Mouse (Mus musculus): ENCODE measurements around the gene Tmtc2. TPM values are rescaled to one million over a fixed set of nuclear protein-coding genes. Genes with fewer than 3 reads are reported as not detected.

The Tmtc2 gene
- total and polyA plus RNA-seq, 3 experiments: not detected

GRCm38 (mm10) chr10:105384065-105384464 is 190.2 kb downstream of the Tmtc2 start:
- in situ Hi-C loops (cut with MboI; ENCODE audit: low pct_ligation_motif_present, low pct_unique_long_range_greater_than_20kb, low sequenced_read_pairs) (no loop called here), dilution Hi-C loops (cut with MboI; ENCODE audit: extremely low pct_ligation_motif_present, extremely low pct_unique_long_range_greater_than_20kb, low sequenced_read_pairs) (no loop called here)
- Histone ChIP-seq H3K36me3 (replicated peaks in 1 of 2; ENCODE audit: control insufficient read depth in 1 of 2, insufficient read depth in 1 of 2, low read length in 1 of 2) (no peaks in the 10 kb centered on the region), H3K9ac (ENCODE audit: insufficient read depth, low read depth) (no peak overlapping the region), H3K27ac (ENCODE audit: insufficient read depth, low read depth) (no peak overlapping the region), H3K27me3 (replicated peaks) (no peaks in the 10 kb centered on the region), H3K9me3 (replicated peaks; ENCODE audit: low read length) (peaks cover 43% of the 10 kb centered on the region), H3K4me3 (replicated peaks in 1 of 3; ENCODE audit: low read depth in 2 of 3, low read length in 2 of 3, poor library complexity in 1 of 3) (no peak overlapping the region), H3K4me1 (ENCODE audit: control insufficient read depth in 1 of 2, insufficient read depth in 2 of 2) (no peaks in the 10 kb centered on the region), H3K4me2 (ENCODE audit: insufficient read depth, low read depth, poor library complexity, severe bottlenecking) (no peak overlapping the region), H3K79me2 (replicated peaks; ENCODE audit: control insufficient read depth, extremely low read depth, insufficient read depth, poor library complexity, severe bottlenecking) (no peaks in the 10 kb centered on the region)
- no peak for DNase-seq (ENCODE audit: extremely low read depth)
- TF ChIP-seq CHD1 (IDR thresholded peaks at IDR 0.05; ENCODE audit: low read depth, low read length): no peak
- no peak for TF ChIP-seq JUN (IDR thresholded peaks at IDR 0.05; ENCODE audit: insufficient read depth, low read depth, low read length)
- no peak for TF ChIP-seq MXI1 (IDR thresholded peaks at IDR 0.05; ENCODE audit: low read depth, low read length)
- TF ChIP-seq PAX5 (IDR thresholded peaks at IDR 0.05; ENCODE audit: low read length): no peak
- TF ChIP-seq TBP (conservative IDR thresholded peaks at IDR 0.05; ENCODE audit: low read depth, low read length): no peak
- TF ChIP-seq KAT2A (IDR thresholded peaks at IDR 0.05; ENCODE audit: insufficient replicate concordance, low read length): no peak
- TF ChIP-seq ELF1 (IDR thresholded peaks at IDR 0.05; ENCODE audit: low read depth, low read length): no peak
- no peak for TF ChIP-seq ETS1 (conservative IDR thresholded peaks at IDR 0.05; ENCODE audit: low read depth, low read length)
- no peak for TF ChIP-seq POLR2AphosphoS2 (IDR thresholded peaks at IDR 0.05; ENCODE audit: low read depth, low read length)
- TF ChIP-seq RAD21 (IDR thresholded peaks at IDR 0.05; ENCODE audit: low read depth, low read length): no peak
- no peak for TF ChIP-seq SIN3A (IDR thresholded peaks at IDR 0.05; ENCODE audit: low read length)
- no peak for TF ChIP-seq BHLHE40 (IDR thresholded peaks at IDR 0.05; ENCODE audit: low read depth, low read length)

- peaks cover 37% of the 10 kb centered on the region for H3K9me3 ChIP-seq (replicated peaks; ENCODE audit: low read length)
- no peak overlapping the region for H3K4me2 ChIP-seq (ENCODE audit: insufficient read depth, low read depth, poor library complexity, severe bottlenecking)
- H3K79me2 ChIP-seq (replicated peaks; ENCODE audit: control insufficient read depth, extremely low read depth, insufficient read depth, poor library complexity, severe bottlenecking): no peaks in the 10 kb centered on the region
- no peaks in the 10 kb centered on the region for H3K36me3 ChIP-seq (replicated peaks in 1 of 2; ENCODE audit: control insufficient read depth in 1 of 2, insufficient read depth in 1 of 2, low read length in 1 of 2)
- no peak overlapping the region for H3K9ac ChIP-seq (ENCODE audit: insufficient read depth, low read depth)
- no peaks in the 10 kb centered on the region for H3K27me3 ChIP-seq (replicated peaks)
- no peaks in the 10 kb centered on the region for H3K4me1 ChIP-seq (ENCODE audit: control insufficient read depth in 1 of 2, insufficient read depth in 2 of 2)
- in situ Hi-C loops (cut with MboI; ENCODE audit: low pct_ligation_motif_present, low pct_unique_long_range_greater_than_20kb, low sequenced_read_pairs): no loop called here
- H3K4me3 ChIP-seq (replicated peaks in 1 of 3; ENCODE audit: low read depth in 2 of 3, low read length in 2 of 3, poor library complexity in 1 of 3): no peak overlapping the region
- TF ChIP-seq CHD2 (IDR thresholded peaks at IDR 0.05; ENCODE audit: low read length): no peak
- no peak for TF ChIP-seq JUN (IDR thresholded peaks at IDR 0.05; ENCODE audit: insufficient read depth, low read depth, low read length)
- no peak for TF ChIP-seq NRF1 (IDR thresholded peaks at IDR 0.05; ENCODE audit: low read depth, low read length)
- no peak for TF ChIP-seq IRF4 (IDR thresholded peaks at IDR 0.05; ENCODE audit: low read depth, low read length)
- TF ChIP-seq POLR2A (IDR thresholded peaks at IDR 0.05; ENCODE audit: low read depth, low read length): no peak
- TF ChIP-seq ZC3H11A (IDR thresholded peaks at IDR 0.05; ENCODE audit: low read depth, low read length): no peak
- TF ChIP-seq USF1 (IDR thresholded peaks at IDR 0.05; ENCODE audit: low read depth, low read length): no peak
- TF ChIP-seq UBTF (IDR thresholded peaks at IDR 0.05; ENCODE audit: low read depth, low read length): no peak
- TF ChIP-seq KAT2A (IDR thresholded peaks at IDR 0.05; ENCODE audit: insufficient replicate concordance, low read length): no peak
- no peak for TF ChIP-seq GABPA (IDR thresholded peaks at IDR 0.05; ENCODE audit: insufficient replicate concordance, low read depth, low read length)
- TF ChIP-seq POLR2AphosphoS2 (IDR thresholded peaks at IDR 0.05; ENCODE audit: low read depth, low read length): no peak
- no peak for TF ChIP-seq MAX (IDR thresholded peaks at IDR 0.05; ENCODE audit: low read length)
- TF ChIP-seq MXI1 (IDR thresholded peaks at IDR 0.05; ENCODE audit: low read depth, low read length): no peak
- no peak for TF ChIP-seq MYC (IDR thresholded peaks at IDR 0.05; ENCODE audit: low read depth, low read length)
- TF ChIP-seq ETS1 (conservative IDR thresholded peaks at IDR 0.05; ENCODE audit: low read depth, low read length): no peak
- TF ChIP-seq MEF2A (IDR thresholded peaks at IDR 0.05; ENCODE audit: borderline replicate concordance, low read depth, low read length): no peak
- TF ChIP-seq BHLHE40 (IDR thresholded peaks at IDR 0.05; ENCODE audit: low read depth, low read length): no peak
- no peak overlapping the region for H3K27ac ChIP-seq (ENCODE audit: insufficient read depth, low read depth)
- no peak for DNase-seq (ENCODE audit: extremely low read depth)
- dilution Hi-C loops (cut with MboI; ENCODE audit: extremely low pct_ligation_motif_present, extremely low pct_unique_long_range_greater_than_20kb, low sequenced_read_pairs): no loop called here
These were observed 192.5 kb downstream of the Tmtc2 start for GRCm38 (mm10) chr10:105381705-105382104.

Measured in CH12.LX (cell line).